Mouse (Mus musculus) CH12.LX (cell line): ENCODE results near the gene Evi5.

Experiments used
- CTCF ChIP-seq, 2 experiments: IDR thresholded peaks in 1 of 2; conservative IDR thresholded peaks in 1 of 2; 2 replicates each; pipeline ENCODE4 v1.5.1; 2011 to 2012; ENCODE audit warnings: low read depth in 2 of 2, low read length in 2 of 2, improper control_type of control experiment in 1 of 2, inconsistent platforms in 1 of 2, mild to moderate bottlenecking in 1 of 2, moderate library complexity in 1 of 2
- ETS1 ChIP-seq: conservative IDR thresholded peaks from 2 replicates; pipeline ENCODE4 v1.6.1; 2012; ENCODE audit warnings: low read depth, mild to moderate bottlenecking, inconsistent platforms, low read length, improper control_type of control experiment, moderate library complexity
- KAT2A ChIP-seq: IDR thresholded peaks from 2 replicates; pipeline ENCODE4 v1.6.1; 2012; ENCODE audit warnings: low read length, improper control_type of control experiment, inconsistent platforms; ENCODE audit not compliant: insufficient replicate concordance
- POLR2A ChIP-seq: IDR thresholded peaks from 2 replicates; pipeline ENCODE4 v1.6.1; 2011; ENCODE audit warnings: low read depth, mild to moderate bottlenecking, improper control_type of control experiment, low read length
- RAD21 ChIP-seq: IDR thresholded peaks from 2 replicates; pipeline ENCODE4 v1.6.1; 2011; ENCODE audit warnings: low read depth, mild to moderate bottlenecking, low read length, improper control_type of control experiment, moderate library complexity
- RCOR1 ChIP-seq: conservative IDR thresholded peaks from 2 replicates; pipeline ENCODE4 v1.6.1; 2012; ENCODE audit warnings: low read depth, mild to moderate bottlenecking, inconsistent platforms, low read length, improper control_type of control experiment
- SMC3 ChIP-seq: IDR thresholded peaks from 2 replicates; pipeline ENCODE4 v1.6.1; 2011; ENCODE audit warnings: low read depth, low read length, improper control_type of control experiment

DNA sequence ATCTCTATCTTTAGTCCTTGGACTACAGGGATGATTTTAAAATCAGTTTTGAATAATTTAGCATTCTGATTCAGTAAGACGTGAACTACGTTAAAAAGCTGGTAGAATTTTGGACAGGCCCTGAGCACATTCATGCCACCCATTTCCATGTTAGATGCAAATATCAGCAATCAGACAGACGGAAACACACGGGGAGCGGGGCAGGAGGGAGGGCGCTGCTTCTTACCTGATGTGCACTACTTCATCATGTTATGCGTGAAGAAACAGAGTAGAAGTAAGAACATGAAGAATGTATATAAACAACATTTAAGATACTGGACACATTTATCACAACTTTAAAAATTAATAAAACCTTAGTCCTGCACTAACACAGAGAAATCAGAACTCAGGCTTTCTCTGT is 121.3 kb downstream of the Evi5 start:
- TF ChIP-seq ETS1 (no peak), SMC3 (no peak), RCOR1 (no peak), KAT2A (no peak), RAD21 (no peak), CTCF (conservative IDR thresholded peaks at IDR 0.05 in 1 of 2, IDR thresholded peaks at IDR 0.05 in 1 of 2; ENCODE audit: low read depth in 2 of 2, low read length in 2 of 2) (no peak), POLR2A (no peak)
